Mouse (Mus musculus) megakaryocyte, adult 5-6 weeks (primary cell): ENCODE data around the gene Krt31. TPM values are rescaled to one million over a fixed set of nuclear protein-coding genes. Genes with fewer than 3 reads are reported as not detected.

ENCODE experiments used
- ATAC-seq: 2 replicates; pipeline ENCODE4 v1.8.0; 2016; ENCODE audit warnings: mild to moderate bottlenecking, inconsistent platforms; ENCODE audit not compliant: poor library complexity, severe bottlenecking
- total RNA-seq, 2 experiments: library from RNA; stranded (forward) in 1 of 2; stranded (reverse) in 1 of 2; fragments of 153-499, 151-499 nt in 1 of 2; fragments of 221-1000, 200-1000 nt in 1 of 2; gene quantifications; 2 replicates each; pipeline versions ENCODE4 v1.2.3 to v1.2.4; 2015 to 2017

The Krt31 gene
- total RNA-seq (2015) (not detected in 2 replicates), total RNA-seq (2017) (not detected in 2 replicates)

DNA sequence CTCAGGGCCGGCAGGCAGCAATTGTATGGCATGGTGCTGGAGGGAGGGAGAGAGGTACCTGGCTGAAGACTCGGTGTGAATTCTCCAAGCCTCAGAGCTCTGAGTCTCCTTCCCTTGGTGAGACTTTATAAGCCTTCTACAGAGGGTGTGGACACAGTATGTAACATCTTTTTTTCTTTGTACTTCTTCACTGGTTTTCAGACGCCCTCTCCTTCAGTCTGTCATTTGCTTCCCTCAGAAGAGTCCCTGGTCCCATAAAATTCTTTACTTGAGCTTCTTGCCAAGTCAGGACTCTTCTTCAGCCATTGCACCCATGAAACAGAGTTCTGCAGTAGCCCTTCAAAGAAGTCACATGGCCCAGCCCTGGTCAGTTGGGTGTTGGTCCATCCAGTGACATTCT lies at the start of gene Krt31:
TSS of gene Krt31 (minus strand) at position 101 of the 400 bp plus-strand sequence.
- no peak for ATAC-seq

DNA sequence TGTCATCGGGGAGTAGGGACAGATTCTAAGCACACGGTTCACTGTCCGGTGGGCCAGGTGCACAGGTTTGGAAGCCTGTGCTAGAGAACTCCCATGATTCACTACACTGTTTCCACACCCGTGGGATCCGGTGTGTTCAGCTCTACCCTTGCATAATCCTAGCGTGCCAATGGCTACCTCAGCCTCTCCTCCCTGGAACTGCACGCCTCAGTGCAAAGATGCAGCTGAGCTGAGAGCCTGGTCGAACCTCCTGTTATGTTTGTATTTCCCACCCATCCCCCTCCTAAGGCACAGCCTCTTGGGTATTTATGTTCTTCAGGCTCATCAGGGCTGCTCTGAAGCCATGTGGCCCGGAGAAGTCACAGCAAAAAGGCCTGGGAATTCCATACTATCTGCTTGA lies 47.5 kb upstream of the Krt31 start:
- ATAC-seq, result no peak

DNA sequence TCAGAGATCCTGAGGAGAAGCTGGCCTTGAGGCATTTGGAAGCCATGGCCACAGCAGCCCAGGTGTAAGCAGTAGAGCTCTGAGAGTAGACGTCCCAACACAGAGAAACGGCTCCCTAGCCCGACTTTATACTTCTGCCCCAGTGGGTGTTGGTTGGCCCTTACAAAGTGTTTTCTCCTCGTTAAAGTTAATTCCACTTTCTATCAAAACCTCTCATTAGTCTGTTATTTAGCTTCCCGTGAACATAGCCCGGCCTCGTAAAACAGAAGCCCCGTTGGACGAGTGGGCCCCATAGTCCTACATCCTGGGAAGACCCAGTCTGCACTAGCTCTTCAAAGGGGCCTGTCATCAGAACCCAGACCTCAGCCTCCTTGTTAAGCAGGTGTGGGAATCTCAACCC lies 45.8 kb upstream of the Krt31 start, which contains the start of gene Krt35:
TSS of gene Krt35 (minus strand) at position 101 of the 400 bp plus-strand sequence.
- ATAC-seq, result no peak

DNA sequence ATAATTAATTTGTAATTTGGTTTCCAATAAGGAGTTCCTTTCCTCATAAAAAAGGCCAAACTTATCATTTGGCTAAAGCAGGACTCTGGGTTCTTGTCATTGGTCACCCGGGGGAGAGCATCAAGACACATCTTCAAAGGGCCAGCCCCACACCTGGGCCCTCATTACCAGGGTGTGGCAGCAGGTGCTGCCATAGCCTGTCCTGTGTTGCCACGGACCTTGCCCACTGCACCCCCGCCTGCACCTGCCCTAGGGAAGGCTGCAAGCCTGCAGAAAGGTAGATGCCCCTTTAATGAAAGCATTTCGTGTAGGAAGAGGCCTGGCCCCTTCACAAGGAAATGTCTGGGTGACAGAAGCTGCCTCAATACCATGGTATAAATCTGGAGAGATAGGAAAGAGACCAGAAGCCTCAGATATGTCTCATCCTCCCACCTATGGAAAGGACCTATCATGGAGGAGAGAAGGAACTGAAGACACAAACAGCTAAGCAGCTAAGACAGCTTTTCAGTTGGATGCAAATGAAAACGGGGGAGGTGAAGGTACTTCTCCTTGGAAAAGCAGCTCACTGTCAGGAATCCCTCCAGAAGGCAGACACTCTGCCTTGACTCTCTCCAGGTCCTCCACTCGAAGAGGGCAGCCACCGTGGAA lies 38.2 kb upstream of the Krt31 start:
- no peak for ATAC-seq

DNA sequence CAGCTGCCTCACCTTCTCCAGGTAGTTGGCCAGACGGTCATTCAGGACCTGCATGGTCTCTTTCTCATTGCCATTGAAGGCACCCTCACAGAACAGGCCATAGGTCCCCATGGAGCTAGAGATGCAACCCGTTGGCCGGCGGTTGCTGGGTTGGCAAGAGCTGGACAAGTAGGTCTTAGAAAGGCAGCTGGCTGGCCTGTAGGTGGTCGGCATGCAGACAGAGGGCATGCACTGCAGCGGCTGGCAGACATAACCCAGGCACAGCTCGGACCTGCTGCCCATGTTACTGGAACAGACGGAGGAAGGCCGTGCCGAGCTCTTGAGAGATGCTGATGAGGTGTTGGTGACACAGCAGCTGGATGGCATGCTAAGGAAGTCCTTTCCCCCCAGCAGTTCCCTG lies 37.5 kb upstream of the Krt31 start, which contains the start of gene Krt32:
TSS of gene Krt32 (minus strand) at position 366 of the 400 bp plus-strand sequence.
- no peak for ATAC-seq

DNA sequence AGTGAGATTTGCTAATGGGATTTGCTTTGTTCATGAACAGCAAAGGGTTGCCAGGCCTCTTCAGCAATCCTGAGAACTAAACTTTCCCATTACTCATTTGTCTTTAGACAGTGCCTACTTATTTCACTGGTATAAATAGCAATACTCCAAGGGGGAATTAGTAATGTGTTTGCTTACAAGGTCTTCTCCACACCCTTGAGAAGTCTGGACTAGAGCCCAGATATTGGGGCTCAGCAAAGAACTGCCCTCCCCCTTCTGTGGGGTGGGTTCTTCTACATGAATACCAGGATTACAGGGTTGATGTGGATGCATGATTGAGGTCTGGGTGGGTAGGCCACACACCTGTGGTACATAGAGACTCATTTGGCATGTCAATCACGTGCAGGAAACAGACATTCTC lies 23.5 kb upstream of the Krt31 start:
- no peak for ATAC-seq

DNA sequence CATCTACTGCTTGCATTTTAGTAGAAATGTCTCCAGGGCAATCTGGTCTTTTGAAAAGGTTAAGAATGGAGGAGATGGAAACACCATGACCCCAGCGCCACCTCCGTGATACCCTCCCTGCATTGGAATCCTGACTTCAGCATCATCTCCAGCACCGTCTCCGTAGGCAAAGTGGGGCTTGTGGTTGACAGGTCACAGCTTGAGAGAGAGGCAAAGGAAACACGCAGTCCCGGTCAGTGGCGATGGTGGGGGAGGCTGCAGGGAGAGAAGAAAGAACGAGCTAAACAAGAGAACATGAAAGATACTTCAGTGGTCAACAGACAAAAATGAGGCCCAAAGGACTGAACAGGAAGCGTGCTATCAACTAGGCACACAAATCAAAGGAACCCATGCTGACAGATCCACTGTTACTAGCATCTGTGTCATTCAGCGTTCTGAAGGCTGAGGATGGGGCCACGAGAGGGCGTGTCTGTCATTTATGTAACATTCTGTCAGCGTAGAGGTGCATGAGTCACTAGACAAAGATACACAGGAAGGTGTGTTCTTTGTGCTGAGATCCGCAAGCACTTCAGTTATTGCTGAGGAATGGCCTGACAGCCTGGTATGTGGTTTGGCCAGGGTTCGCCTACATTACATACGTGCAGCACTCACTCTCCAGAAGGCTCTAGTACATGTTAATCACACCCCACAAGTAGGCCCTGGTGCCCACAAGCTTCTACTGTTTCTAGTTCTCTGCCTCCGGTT lies 17.1 kb upstream of the Krt31 start:
- ATAC-seq, result no peak

DNA sequence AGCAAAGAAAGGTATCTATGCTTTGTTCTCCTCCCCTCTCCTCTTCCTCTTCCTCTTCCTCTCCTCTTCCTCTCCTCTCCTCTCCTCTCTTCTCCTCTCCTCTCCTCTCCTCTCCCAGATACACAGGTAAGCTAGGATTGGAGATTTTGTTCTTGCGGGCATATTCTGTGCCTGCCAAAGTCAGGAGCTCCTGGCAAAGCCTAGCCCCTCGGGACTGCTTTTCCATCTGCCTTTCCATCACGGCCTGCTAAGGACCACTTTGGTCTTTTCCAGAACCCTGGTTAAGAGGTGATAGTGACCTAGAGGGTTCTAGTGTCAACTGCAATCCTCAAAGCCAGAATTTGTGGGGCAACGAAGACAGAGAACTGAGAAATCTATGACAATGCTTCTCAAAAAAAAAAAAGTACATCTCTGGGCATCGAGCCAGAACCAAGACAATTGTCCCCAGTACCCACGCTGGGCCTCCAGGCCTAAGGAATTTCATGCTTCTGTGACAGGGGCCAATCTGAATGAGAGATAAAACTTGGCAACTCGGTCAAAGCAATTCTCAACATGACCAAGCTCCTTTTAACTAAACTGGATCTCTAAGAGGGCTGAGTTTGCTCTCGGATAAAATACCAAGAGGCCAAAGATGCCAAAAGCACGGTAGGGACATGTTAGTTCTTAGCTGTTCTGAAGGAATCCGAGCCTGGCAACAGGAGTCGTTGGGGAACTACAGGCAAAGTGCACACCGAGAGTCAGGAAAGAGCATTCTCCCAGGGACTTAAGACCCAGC lies 16.1 kb upstream of the Krt31 start:
- ATAC-seq, result no peak

DNA sequence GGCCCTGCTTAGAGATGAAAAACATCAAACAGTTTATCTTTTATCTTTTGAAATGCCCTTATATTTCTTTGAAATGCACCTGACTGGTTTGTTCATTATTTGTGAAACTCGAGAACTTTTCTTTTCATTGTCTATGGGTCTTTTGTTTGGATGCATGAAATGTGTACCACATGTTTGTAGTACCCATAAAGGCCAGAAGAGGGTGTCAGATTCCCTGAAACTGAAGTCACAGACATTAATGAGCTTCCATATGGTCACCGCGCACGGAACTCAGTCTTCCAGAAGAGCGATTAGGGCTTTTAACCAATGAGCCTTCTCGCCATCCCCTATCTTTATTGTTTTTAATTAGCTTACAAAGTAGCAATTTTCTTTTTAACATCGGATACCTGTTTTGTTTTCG lies 8.5 kb upstream of the Krt31 start:
- ATAC-seq, result no peak

DNA sequence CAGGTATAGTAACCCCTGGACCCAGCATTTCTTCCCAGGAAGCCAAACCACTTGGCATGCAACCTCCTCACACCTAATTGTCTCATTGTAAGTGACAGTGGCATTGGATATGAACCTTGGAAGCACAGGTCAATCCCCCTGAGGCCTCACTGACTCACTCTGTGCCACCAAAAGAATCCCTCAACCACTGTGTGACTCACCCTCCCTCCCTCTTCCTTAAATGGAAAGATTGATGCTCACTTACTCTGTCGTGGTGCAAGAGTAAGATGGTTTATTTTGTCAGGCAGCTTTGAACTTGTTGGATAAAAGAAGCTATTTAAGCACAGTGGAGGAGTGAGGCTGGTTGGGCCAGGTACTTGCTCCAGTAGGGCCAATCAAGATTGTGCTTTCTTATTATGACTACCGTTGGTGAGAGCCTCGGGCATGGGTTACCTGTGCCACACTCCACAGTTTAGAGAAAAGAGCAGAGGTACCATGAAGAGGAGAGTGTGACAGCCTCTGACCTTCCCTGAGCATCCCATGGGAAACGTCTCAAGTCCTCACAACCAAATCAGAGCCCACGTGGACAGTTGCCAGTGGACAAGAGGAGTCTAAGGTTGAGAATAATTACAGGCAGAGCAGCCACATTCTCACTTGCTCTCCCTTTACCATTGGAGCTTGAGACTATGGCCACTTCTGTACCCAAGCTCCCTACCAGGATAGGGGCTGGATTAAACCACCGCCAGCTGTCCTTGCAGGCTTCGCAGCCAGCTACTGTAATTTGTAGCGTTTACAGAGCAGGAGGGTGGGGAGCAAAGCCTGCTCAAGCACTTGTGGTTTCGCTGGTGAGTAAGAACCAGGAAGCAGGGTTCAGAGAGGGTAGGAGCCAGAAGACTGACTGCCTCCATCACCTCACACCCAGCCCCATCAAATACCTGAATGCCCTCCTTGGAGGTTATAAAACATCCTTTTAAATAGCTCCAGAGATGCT lies 5.6 kb upstream of the Krt31 start:
- no peak for ATAC-seq

DNA sequence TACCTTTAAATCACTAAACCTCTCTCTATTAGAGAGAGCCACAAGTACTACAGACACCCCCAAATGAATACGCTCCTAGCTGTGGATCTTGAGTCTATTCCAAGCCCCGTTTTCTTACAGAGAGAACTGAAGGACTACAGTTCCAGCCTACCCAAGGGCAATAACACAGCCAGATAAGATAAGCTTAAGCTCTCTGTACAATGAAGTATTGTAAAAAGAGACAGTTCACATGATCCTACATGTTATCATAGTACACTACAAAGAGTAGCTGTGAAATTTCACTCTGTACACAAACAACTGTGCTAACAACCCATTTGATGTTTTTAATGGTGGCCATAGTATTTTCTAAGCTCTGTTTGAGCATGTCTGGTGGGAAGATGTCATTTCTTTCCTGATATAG lies 3.2 kb downstream of the Krt31 start:
- no peak for ATAC-seq

DNA sequence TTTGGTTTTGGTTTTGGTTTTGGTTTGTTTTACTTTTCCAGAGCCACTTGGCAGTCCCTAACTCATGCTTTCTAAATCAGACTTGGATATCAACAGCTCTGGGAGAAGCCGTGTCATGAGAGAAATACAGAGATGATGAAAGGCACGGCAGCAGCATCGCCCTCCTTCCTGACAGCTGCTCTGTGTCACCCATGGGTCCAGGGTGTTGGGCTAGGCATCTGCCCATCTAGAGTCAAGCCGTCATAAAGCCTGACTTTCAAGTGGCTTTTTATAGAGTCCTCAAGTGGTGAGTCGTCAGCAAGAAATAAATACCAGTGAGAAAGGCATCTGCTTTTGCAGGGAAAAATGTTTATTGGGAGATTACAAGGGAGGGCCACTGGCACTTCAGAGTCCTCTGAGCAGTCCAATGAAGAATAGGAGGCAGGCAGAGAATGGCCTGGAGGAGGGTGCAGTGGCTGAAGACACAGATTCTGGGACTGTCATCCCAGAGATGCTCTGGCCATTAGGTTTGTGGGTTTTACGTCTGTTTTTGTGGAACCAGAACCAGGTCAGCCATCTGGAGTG lies 4.0 kb downstream of the Krt31 start:
- no peak for ATAC-seq

DNA sequence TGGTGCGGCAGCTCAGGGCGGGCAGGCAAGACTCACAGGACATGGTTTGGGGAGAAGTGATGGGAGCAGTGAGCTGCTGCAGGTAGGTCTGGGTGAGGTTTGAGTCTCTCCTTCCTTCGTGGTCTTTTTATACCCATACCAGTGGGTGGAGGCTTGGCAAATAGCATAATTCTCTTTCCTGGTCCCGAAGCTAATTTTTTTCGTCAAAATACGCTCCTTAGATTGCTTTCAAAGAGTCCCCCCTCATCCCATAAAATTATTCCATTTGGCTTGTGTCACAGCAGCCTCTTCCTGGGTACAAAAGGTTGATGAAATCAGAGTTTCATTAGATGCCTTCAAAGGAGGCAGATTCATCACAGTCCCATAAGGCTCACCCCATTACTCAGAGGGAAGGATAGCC lies 8.9 kb downstream of the Krt31 start, which contains the start of gene Krt34:
TSS of gene Krt34 (minus strand) at position 101 of the 400 bp plus-strand sequence.
- ATAC-seq, result no peak

DNA sequence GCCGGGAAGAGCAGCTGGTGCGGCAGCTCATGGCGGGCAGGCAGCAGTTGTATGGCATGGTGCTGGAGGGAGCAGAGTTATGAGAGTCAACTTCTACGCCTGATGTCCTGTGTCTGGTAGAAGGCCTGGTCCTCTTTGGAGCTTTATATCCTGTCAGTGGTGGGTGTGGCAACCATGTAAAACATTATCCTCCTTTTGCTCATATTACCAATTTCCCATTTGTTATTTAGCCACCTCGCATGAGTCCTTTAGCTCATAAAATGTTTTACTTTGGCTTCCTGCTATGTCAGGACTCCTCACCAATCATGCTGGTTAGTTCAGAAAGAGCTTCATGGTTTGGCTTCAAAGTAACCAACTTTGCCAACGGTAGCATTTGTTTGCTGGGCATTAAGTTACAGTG lies 20.6 kb downstream of the Krt31 start, which contains the start of gene Krt33b:
TSS of gene Krt33b (minus strand) at position 101 of the 400 bp plus-strand sequence.
- no peak for ATAC-seq

DNA sequence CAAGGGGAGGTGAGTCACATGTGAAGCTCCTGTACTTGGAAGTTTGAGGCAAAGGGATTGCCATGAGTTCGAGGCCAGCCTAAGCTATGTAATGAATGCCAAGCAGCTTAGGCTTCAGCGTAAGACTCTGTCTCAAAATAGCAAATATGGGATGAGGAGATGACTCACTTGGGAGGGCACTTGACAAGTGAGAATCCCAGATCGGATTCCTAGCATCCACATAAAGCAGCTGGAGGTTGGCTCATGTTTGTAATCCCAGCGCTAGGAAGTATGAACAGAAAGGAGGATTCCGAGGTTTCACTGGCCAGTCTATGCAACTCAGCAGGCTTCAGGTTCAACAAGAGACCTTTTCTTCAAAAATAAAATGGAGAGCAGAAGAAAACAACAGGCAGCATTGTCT lies 28.9 kb downstream of the Krt31 start:
- ATAC-seq, result no peak

DNA sequence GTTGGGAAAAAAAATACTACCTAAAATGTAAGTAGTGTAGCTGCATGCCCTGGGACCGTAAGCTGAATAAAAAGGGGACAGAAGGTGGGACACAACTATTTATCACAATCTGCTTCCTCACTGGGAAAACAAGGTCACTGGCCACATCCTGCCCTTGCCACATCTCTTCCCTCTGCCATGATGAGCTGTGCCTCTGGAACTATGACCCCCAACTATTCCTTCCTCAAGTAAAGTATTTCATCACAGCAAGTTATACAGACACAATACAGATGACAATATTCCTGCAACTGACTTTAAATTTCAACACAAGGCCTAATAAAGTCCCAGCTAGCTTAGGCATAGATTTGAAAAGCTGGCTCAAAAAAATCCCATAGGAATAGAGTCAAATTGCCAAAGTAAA lies 30.9 kb downstream of the Krt31 start:
- ATAC-seq, result no peak

DNA sequence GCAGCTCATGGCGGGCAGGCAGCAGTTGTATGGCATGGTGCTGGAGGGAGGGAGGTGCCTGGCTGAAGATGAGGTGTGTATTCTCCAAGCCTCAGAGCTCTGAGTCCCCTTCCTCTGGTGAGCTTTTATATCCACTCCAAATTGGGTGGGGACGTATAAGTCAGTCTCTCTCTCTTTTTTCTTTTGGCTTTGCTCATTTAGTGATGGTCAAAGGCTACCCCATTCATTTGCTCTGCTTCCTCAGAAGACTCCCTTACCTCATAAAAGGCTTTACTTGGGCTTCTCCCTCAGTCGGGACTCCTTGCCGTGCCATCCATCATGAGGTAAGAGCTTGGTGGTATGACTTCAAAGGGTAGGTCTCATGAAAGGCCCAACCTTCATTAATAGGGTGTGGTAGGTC lies 34.2 kb downstream of the Krt31 start, which contains the start of gene Krt33a:
TSS of gene Krt33a (minus strand) at position 101 of the 400 bp plus-strand sequence.
- ATAC-seq, result no peak

DNA sequence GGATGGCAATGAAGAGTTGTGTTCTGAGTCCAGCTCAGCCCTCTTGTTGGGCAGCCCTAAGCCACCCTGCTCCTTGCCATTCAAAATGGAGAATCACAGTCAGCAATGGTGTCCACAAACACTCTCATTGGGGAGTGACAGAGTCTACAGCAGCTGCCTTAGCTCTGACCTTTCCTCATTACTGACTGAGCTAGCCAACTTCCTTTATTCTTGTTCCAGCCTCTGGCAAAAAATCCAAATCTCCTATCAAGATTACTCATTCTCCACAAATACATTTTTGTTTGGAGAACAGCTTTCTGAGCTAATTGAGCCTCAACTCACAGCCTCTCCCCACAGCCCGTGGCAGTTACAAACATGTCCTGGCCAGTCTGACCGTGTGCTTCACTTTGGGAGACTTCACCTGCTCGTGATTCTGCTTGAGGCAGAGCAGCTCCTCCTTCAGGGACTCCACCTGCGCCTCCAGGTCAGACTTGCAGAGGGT lies 36.6 kb downstream of the Krt31 start:
- no peak for ATAC-seq

DNA sequence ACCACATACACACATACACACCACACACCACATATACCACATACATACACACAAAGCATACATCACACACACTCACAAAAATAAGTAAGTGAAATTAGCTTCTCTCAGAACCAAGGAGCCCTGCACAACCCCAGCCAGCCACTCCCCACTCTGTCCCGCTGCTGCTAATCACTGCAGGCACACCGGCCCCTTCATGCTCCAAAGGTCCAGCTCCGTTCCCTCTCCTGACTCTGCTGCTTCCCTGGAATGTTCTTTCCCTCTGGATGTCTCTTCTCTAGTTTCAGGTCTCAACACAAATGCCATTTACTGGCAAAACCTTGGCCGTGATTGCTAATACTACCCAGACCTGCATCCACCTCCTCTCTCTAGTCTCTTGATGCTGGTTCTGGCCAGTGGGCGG lies 39.7 kb downstream of the Krt31 start:
- no peak for ATAC-seq

DNA sequence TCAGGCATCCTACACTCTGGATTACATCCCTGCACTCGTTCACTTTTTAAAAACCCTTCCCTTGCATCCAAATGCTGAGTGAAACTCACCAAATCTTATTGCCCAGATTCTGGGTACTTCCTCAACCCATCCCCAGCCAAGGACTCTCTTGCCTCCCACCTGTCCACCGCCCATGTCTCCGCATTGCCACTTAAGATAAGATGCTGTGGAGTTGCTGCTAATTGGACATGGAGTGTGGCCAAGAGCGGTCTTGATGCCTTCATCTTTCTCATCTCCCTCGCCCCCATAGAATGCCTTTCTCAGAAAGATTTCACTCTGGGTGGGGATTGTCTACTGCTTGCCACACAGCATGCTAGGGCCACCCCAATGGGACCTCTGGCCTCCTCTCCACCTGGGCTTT lies 42.0 kb downstream of the Krt31 start:
- ATAC-seq, result no peak
